In genomic region chr11:30143090-30143489, GRCm38 (mm10) we compare ENCODE assay signal across 30 mouse cellular contexts.
DNase-seq lines count a peak whose midpoint lies in the region; ATAC-seq and TF ChIP-seq lines count a peak whose summit lies in the region.
"Had no signal": no experiment of that assay in that cellular context is flagged by ENCODE, and none has a peak within 500 bp of the region (broad histone marks: within the 10 kb centered on the region; RNA-seq: fewer than 3 reads in every experiment).

No protein-coding gene starts in this region.

- H3K9ac ChIP-seq in heart, embryonic 13.5 days: no peak overlapping the region
- H3K9ac ChIP-seq in limb, embryonic 15.5 days: no peak overlapping the region
- H3K9ac ChIP-seq: embryonic facial prominence, embryonic 15.5 days; hindbrain, embryonic 12.5 days; limb, embryonic 13.5 days; liver, embryonic 14.5 days; lung, embryonic 15.5 days; midbrain, embryonic 15.5 days; neural tube, embryonic 13.5 days had no signal

- 74% methylated on average over 6 of the region's 6 CpGs for WGBS in heart, embryonic 13.5 days
- 54% methylated on average over 6 of the region's 6 CpGs for WGBS in kidney, adult 2 months
- WGBS in limb, embryonic 15.5 days: 81% methylated on average over 6 of the region's 6 CpGs
- 94% methylated on average over 6 of the region's 6 CpGs for WGBS in limb, embryonic 10.5 days
- 78% methylated on average over 6 of the region's 6 CpGs for WGBS in small intestine, adult 2 months

- H3K4me2 ChIP-seq in heart, embryonic 13.5 days: no peak overlapping the region
- H3K4me2 ChIP-seq in limb, embryonic 15.5 days: no peak overlapping the region
- H3K4me2 ChIP-seq: embryonic facial prominence, embryonic 15.5 days; hindbrain, embryonic 12.5 days; limb, embryonic 13.5 days; lung, embryonic 15.5 days; midbrain, embryonic 15.5 days; neural tube, embryonic 13.5 days had no signal

- no peak for TF ChIP-seq POLR2A in kidney, adult 2 months (IDR thresholded peaks at IDR 0.05; ENCODE audit: low read depth, low read length)
- TF ChIP-seq POLR2A in small intestine, adult 2 months (IDR thresholded peaks at IDR 0.05; ENCODE audit: low read depth, low read length): no peak

- H3K4me1 ChIP-seq in heart, embryonic 13.5 days: peaks cover 7% of the 10 kb centered on the region; the same call in 1 of the 2 replicates
- no peaks in the 10 kb centered on the region for H3K4me1 ChIP-seq in kidney, adult 2 months (ENCODE audit: control insufficient read depth, insufficient read depth, low read length)
- H3K4me1 ChIP-seq in limb, embryonic 15.5 days: no peaks in the 10 kb centered on the region
- H3K4me1 ChIP-seq in limb, embryonic 10.5 days: no peaks in the 10 kb centered on the region
- H3K4me1 ChIP-seq in small intestine, adult 2 months (ENCODE audit: control insufficient read depth, insufficient read depth, insufficient read length, low read length): no peaks in the 10 kb centered on the region
- H3K4me1 ChIP-seq: embryonic facial prominence, embryonic 15.5 days; hindbrain, embryonic 12.5 days; limb, embryonic 13.5 days; lung, embryonic 15.5 days; midbrain, embryonic 15.5 days; neural tube, embryonic 13.5 days had no signal

- peak overlapping the region; percentile 58 for H3K27ac ChIP-seq in heart, embryonic 13.5 days (replicated peaks)
- H3K27ac ChIP-seq in kidney, adult 2 months (ENCODE audit: insufficient read depth, low read depth, low read length): peak overlapping the region; percentile 47; the same call in 1 of the 2 replicates
- H3K27ac ChIP-seq in limb, embryonic 15.5 days: peak overlapping the region; percentile 17; the same call in 1 of the 2 replicates
- H3K27ac ChIP-seq in limb, embryonic 10.5 days: no peak overlapping the region
- 0 out of 2 replicates have a peak overlapping the region, but pooled peaks have one; percentile 26 for H3K27ac ChIP-seq in small intestine, adult 2 months (ENCODE audit: insufficient read depth, low read depth, low read length)
- H3K27ac ChIP-seq: embryonic facial prominence, embryonic 15.5 days; hindbrain, embryonic 12.5 days; limb, embryonic 13.5 days; liver, embryonic 14.5 days; lung, embryonic 15.5 days; macrophage; midbrain, embryonic 15.5 days; neural tube, embryonic 13.5 days had no signal

- no peaks in the 10 kb centered on the region for H3K27me3 ChIP-seq in heart, embryonic 13.5 days (replicated peaks)
- H3K27me3 ChIP-seq in kidney, adult 2 months (replicated peaks; ENCODE audit: control insufficient read depth, insufficient read depth, low read length): no peaks in the 10 kb centered on the region
- H3K27me3 ChIP-seq in limb, embryonic 15.5 days: no peaks in the 10 kb centered on the region
- H3K27me3 ChIP-seq in limb, embryonic 10.5 days (ENCODE audit: low read depth, poor library complexity, severe bottlenecking): no peaks in the 10 kb centered on the region
- H3K27me3 ChIP-seq in small intestine, adult 2 months (ENCODE audit: control insufficient read depth, insufficient read depth, low read length): no peaks in the 10 kb centered on the region
- H3K27me3 ChIP-seq: CH12.LX; embryonic facial prominence, embryonic 15.5 days; hindbrain, embryonic 12.5 days; limb, embryonic 13.5 days; lung, embryonic 15.5 days; midbrain, embryonic 15.5 days; neural tube, embryonic 13.5 days; Patski had no signal

- no peak for ATAC-seq in heart, embryonic 13.5 days (ENCODE audit: extremely low read depth, insufficient number of reproducible peaks, low FRiP score, low TSS enrichment)
- no peak for ATAC-seq in limb, embryonic 15.5 days (ENCODE audit: insufficient number of reproducible peaks, low FRiP score, low TSS enrichment, low read depth)
- ATAC-seq: forebrain, embryonic 14.5 days; midbrain, embryonic 15.5 days; Patski had no signal

- no peak for TF ChIP-seq CTCF in kidney, adult 2 months (conservative IDR thresholded peaks at IDR 0.05; ENCODE audit: insufficient read depth, insufficient read length, low read depth, low read length)
- TF ChIP-seq CTCF in small intestine, adult 2 months (IDR thresholded peaks at IDR 0.05; ENCODE audit: extremely low read depth, insufficient read length, insufficient replicate concordance, low read depth, low read length): no peak

- H3K36me3 ChIP-seq in heart, embryonic 13.5 days: peaks cover 99% of the 10 kb centered on the region
- H3K36me3 ChIP-seq in kidney, adult 2 months (ENCODE audit: control insufficient read depth, insufficient read depth, low read length): peaks cover 24% of the 10 kb centered on the region
- peaks cover 85% of the 10 kb centered on the region for H3K36me3 ChIP-seq in limb, embryonic 15.5 days
- H3K36me3 ChIP-seq in limb, embryonic 10.5 days: peaks cover 94% of the 10 kb centered on the region
- peaks cover 88% of the 10 kb centered on the region for H3K36me3 ChIP-seq in small intestine, adult 2 months (ENCODE audit: control insufficient read depth, insufficient read depth, low read length)

- no peak overlapping the region for H3K4me3 ChIP-seq in heart, embryonic 13.5 days
- H3K4me3 ChIP-seq in kidney, adult 2 months (ENCODE audit: insufficient read depth, low read depth, low read length): no peak overlapping the region
- H3K4me3 ChIP-seq in limb, embryonic 15.5 days: no peak overlapping the region
- no peak overlapping the region for H3K4me3 ChIP-seq in limb, embryonic 10.5 days
- H3K4me3 ChIP-seq in small intestine, adult 2 months (ENCODE audit: low read depth, low read length): no peak overlapping the region
- H3K4me3 ChIP-seq: embryonic facial prominence, embryonic 15.5 days; hindbrain, embryonic 12.5 days; limb, embryonic 13.5 days; lung, embryonic 15.5 days; midbrain, embryonic 15.5 days; myocyte; neural tube, embryonic 13.5 days had no signal

- no peaks in the 10 kb centered on the region for H3K9me3 ChIP-seq in heart, embryonic 13.5 days
- no peaks in the 10 kb centered on the region for H3K9me3 ChIP-seq in limb, embryonic 15.5 days
- H3K9me3 ChIP-seq in limb, embryonic 10.5 days (replicated peaks): no peaks in the 10 kb centered on the region
- H3K9me3 ChIP-seq: embryonic facial prominence, embryonic 15.5 days; G1E; hindbrain, embryonic 12.5 days; limb, embryonic 13.5 days; lung, embryonic 15.5 days; midbrain, embryonic 15.5 days; neural tube, embryonic 13.5 days had no signal

- DNase-seq in heart, postnatal 4 days: no peak
- peak; percentile 21 for DNase-seq in kidney, adult 2 months
- no peak for DNase-seq in kidney, adult 9 months
- DNase-seq in limb, embryonic 10.5 days (ENCODE audit: low spot score): no peak
- DNase-seq: adrenal gland, postnatal 36 days; B cell, adult 2 months; cerebellum, adult 11 months; cerebellum, adult 9-11 months; gastrocnemius, postnatal 10 days; kidney, postnatal 25 days; retina, postnatal 1 day; right cerebral cortex, postnatal 25 days; thymus, adult 18-20 months; thymus, postnatal 36 days had no signal
